Mouse (Mus musculus): ENCODE measurements around the gene Pi16.

DNA sequence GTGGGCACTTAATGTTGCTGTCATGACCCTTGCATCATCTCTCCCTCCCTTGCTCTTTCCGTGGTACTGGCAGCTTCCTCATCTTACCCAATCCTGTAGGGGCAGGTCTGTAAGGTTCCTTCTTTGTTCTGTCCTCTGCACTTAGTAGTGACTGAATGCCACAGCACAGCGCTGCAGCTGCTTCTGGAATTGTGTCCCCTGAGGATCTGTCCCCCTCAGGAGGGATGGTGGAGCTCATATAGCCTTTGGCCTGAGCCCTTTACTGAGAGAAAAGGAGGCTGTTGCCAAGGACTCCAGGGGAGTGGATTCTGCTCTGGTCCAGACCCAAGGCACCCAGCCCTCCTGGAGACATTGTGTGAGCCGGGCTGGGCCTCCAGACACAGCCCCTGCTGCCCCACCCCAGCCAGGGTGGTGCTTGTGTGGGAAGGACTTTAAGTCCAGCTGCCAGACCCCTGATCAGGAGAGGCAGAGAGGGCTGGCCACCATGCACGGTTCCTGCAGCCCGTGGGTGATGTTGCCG is 1.3 kb downstream of the Pi16 start:
- no peak for TF ChIP-seq EP300 (optimal IDR thresholded peaks at IDR 0.05)
- no peak for TF ChIP-seq CTCF (IDR thresholded peaks at IDR 0.05; ENCODE audit: low read depth)
